Mouse (Mus musculus) frontal cortex, postnatal 14 days (tissue): ENCODE results near the gene Hsd17b11.
"Not testable (repeated sequence)": the region's sequence is repeated elsewhere in the genome, so short reads cannot be mapped to it uniquely, and the experiment has no call there.

Source experiments
- DNase-seq, 2 experiments: peaks; one replicate each; pipeline ENCODE4 v3.0.0; 2022; ENCODE audit warnings: low spot score in 2 of 2

The Hsd17b11 gene

DNA sequence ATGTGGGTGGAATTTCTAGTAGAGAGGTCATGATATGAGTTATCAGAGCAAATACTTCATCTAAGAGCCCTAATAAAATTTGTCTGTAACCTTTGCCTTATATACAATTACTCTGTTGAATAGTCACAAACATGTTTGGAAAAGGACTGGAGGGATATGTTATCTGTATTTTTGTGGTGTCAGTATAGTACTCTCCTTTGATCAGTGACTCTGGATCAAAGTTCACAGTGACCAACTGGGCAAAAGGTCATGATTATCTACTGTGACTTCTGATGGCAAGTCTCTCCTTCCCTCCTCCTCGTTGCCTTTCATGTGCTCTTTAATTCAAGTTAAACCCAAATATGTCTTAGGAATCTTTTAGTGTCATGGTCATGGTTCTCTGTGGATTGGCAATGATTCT is 14.1 kb upstream of the Hsd17b11 start:
- no peak for DNase-seq

DNA sequence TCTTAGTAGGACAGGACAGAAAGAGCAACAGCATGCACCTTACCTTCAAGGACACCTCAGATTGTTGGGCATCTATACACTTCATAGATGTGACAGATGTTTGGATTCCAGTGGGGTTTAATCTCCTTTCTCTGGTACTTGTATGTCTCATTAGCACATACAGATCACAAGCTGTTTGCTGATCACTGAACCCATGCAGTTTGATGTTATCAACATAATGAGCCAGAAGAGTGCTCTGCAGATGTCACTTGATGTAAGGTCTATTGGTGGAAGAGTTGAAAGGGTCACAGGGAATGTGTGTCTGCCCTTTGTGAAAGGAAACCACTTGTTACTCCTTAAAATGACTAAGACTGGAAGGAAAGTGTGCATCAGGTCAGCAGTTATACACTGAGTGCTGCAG is 13.3 kb upstream of the Hsd17b11 start:
- no peak for DNase-seq

DNA sequence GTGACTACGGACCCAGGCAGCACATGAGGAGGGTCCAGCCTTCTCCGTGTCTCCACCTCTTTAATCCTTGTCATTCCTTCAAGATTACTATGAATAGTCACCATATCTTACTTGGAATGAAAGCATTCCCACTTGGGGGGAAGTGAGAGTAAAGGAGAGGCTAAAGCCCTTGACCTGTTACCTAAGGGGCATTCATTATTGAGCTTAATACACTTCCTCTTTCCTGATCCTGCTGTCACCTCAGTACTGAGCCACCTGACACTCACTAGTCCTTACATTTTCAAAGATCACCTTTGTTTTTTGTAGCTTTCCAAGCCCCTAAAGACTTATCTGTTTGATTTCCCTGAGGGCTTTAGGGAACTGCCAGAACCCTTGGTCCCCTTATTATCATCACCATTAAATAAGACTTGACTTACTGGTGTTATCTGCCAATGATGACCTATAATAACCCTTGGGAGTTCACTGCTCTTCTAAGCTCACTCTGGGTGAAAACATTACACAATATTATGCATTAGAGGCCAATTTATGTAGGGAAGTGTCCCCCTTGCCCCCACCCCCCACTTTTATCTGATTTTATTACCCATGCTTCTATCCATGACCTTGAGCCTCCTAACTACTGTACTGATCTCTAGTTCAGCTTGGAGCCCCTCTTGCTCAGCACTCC is 10.8 kb upstream of the Hsd17b11 start:
- no peak for DNase-seq

DNA sequence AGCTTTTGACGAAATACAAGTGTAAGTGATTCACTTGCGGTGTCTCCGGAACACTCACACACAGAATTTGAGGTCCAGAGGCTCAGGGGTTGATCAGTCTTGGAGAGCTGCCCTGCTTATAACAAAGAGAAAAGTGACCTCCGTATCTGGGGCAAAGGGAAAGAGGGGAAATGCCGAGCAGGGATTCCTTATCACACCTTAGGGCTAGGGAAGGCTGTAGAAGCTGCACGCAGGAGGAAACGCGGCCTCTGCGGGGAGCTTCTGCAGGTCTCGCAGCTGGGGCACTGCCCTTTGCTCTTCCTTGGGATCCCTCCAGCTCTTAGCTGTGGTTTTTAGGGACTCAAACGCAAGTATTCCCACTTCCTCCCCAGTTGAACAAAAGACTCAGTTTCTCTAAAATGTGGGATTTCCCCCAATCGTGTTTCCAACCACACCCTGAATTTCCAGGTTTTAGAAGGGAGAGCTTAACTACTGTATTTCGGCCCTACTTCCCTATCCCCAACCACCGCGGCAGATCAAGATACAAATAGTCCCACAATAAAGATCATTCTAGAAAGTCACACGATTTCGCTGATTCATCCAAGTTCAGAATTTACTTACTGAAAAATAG is 3.6 kb upstream of the Hsd17b11 start:
- no peak for DNase-seq

DNA sequence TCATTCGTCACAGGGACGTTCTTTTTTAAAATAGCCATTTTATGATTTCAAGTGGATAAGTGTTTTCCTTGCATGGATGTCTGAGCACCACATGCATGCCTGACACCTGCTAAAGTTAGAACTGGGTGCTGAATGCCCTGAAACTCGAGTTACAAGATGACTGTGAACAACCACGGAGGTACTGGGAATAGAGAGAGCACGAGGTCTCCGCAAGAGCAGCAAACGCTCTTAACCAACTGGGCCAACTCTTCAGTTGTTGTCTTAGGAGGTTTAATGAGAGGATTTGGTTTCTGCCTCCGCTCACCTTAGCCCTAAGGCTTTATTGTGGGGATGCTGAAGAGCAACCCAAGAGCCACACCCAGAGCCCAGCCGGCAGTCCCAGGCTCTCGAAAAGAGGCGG is 3.0 kb upstream of the Hsd17b11 start:
- no peak for DNase-seq

DNA sequence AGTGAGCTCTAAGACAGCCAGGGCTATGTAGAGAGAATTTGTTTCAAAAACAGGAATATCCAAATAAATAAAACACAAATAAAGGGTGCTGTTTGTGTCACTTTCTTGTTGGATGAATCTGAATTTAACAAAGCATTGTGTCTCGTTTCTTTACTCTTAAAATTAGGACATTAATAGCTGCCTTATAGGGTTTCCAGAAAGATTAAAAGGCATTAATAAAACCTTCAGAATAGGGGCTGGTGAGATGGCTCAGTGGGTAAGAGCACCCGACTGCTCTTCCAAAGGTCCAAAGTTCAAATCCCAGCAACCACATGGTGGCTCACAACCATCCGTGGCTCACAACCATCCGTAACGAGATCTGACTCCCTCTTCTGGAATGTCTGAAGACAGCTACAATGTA is 2.5 kb upstream of the Hsd17b11 start:
- not testable (repeated sequence) for DNase-seq

DNA sequence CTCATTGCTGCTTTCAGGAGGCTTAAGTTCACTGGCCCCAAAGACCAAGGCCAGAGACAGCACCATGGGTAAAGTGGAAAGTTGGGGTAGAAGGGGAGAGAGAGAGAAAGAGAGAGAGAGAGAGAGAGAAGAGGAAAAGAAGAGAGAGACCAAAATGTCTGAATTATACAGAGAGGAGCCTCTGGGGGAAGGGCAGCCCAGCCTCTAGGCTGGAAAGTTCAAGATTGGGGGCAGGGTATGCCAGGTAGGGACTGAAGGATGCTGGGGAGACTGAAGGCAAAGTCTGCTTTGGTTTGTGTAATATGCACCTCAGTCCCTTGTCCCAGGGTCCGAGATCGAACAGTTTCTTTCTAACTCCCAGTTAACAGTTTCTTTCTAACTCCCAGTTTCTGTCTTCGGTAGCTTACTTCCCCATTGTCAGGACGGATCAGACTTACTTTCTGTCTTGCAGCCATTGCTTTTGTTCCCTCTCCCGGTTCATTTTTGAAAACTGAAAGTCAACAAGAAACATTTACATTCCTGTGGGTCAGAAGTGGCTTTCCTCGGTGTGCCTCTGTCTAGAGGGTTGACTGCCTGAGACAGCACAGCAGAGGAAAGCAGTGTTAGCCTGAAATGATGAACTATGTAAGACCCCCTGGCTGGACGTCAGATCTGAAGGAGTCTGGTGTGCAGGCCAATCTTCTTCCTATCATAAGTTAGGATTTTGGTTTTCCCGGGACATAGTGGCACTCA is 1.7 kb upstream of the Hsd17b11 start:
- DNase-seq = no peak

DNA sequence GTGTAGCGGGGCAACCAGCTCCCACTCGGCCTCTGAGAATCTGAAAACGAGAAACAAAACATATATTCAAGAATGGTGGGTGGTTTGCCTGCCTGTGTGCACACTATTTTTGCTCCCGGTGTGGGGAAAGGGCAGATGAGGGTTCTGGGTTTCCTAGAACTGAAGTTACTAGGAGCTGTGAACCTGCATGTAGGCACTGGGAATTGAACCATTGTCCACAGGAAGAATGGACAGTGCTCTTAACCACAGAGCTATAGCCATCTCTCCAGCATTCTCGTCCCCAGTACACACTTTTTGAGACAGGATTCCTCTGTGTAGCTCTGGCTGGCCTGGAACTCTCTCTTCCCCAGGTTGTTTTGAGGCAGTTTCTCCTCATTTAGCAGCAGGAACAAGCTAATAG is 839 bp upstream of the Hsd17b11 start:
- DNase-seq = no peak

DNA sequence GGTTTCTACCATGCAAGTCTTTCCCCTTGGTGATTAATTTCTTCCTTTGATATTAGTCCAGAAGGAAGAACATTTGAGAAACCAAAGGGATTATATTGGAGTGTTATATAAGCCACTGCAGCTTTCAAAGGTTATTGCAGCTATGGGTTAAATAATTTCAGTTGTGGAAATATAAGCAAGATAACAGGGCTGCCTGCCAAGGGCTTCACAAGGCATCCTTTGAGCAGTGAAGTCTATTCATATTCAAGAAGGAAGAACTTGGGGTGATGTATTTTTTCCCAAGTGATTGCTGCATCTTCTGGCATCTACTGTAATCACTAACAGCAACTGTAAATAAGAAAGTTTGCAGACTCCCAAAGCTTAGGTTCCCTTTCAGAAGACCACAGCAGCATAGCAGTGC is 10.3 kb downstream of the Hsd17b11 start:
- no peak for DNase-seq

DNA sequence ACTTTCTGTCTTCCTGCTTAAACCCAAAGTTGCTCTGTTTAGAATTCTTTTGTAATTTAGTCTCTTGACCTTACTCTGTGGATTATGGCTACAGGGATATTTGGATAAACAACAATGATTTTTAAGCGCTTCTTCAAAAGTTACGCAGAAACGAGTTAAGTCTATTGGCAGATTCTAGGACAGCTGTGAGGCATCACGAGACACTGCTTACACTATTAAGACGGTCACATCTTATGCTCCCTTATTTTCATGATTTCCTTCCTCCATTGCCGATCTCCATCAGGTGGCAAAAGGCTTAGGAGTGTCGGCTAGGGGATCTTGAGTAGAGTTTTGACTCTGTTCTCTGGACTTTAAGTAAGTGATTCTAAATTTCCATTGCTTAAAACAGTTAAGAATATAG is 11.5 kb downstream of the Hsd17b11 start:
- DNase-seq = no peak

DNA sequence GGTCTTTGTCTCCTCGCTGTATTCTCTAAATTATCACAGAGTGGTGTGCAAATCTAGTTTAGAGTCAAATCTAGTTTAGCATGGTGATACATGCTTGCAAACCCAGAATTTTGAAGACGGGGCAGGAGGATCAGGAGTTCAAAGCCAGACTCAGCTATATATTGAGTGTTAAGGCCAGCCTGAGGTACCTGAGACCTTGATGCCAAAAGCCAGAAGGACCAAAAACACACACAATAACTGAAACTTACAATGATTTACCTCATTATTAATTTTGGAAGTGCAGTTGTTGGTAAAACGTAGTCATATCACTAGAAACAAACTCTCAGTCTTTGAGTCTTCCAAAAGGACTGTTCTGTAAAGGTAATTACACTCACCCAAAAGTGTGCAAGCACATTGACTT is 12.3 kb downstream of the Hsd17b11 start:
- DNase-seq = no peak

DNA sequence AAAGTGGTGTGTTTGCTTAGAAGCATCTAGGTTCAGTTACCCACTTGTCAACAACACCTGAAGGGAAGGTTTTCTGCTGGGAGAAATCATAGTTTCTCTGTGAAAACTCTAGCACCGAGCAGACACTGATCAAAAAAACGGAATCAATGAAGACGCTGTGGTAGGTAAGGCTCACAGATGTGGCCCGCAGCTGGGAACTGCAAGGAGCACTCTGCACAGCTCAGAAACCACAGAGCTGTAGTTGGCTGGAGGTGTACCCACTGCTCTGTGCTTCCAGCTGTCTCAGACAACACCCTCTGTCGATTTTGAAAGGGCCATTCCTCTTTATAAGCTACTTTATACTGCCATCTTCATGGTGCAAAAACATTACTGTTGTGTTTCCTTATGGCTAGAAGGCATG is 13.9 kb downstream of the Hsd17b11 start:
- no peak for DNase-seq

DNA sequence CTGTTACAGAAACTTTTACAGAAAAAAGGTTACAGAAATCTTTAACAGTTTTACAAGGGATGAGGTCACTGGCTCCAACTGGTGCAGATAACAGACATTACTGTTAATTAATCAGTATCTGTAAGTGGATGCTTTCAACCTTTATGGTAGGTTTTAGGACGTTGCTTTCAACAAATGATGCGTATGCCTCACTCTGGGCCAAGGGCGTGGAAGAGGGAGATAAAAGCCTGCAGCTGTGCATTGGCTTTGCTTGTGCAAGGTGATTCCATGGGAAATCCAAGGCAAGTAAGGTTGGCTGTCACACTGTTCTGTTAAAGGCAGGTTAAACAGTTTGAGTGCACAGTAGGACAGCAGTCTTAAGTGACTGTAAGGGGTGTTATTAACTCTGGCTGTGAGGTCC is 14.9 kb downstream of the Hsd17b11 start:
- no peak for DNase-seq

DNA sequence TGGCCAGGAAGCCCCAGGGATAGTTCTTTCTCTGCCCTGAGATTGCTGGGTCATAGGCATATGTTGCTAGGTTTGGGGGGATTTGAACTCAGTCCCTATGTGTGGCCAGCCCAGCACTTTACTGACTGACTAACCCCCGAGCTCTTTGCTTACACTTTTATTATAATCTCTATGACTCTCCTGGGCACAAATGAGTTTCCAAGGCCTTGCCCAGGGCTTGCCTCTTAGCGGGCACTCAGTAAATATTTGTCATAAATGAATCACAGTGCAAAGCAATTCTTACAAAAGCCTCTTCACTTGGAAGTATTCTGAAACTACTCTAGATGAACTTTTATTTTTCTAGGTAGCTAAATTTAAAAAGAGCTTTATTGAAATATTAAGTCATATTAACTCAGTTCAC is 17.8 kb downstream of the Hsd17b11 start:
- no peak for DNase-seq

DNA sequence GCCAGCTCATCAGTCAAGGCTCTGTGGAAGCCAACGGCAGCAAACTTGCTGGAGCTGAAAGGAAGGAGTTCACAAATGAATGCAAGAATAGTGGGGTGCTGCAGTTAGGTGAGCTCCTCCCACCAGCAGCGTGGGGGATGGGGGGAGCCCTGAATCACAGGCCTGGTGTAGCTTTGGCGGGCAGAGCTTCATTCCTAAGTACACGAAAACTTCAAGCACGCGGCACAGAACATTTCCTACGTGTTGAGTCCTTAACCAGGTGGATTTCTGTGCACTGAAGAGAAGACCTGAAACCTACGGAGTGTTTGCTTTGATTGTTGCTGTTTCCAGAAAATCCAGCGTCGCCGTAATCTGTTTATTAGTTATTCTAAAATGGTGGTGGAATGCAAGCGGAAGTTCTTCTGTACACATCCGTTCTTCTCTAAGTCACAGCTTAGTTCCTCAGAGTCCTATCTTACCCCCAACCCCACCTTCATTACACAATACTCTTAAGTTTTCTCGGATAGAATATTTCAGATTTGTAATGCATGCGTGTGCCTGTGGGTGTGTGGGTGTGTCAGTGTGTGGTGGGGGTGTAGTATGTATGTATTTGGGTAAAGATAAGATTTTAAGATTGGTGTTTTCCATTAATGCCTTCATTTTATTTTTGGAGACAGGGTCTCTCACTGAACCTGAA is 18.3 kb downstream of the Hsd17b11 start:
- DNase-seq = no peak

DNA sequence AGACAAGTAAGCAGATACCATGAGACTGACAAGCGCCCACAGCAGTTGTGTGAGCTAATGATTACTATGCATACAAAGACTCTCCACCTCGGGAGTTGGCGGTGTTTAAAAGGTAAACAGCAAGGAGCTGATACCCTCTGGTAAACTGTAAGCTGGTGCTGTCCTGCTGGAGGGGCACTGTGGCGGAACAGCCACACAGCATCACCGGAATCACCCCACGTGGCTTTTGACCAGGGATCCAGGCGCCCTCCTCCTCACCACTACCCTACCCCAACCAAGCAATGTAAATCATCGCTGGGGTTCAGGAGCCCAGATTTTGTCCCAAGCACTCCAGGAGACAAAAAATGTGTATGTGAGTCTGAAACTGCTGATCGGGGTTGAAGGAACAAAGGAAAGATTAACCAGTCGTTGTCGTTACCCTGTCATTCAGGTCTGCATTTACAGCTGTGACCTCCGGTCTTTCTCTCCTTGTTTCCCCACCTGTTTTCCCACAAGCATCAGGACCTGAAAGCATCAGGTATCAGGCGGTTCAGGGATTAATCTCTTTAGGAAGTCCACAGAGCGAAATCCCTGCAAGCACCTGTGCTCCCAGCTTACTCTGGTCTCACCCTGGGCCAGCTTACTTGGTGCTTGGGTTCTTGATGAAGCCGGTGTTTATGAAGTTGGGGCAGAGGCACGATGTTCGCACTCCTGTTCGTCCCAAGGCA is 19.0 kb downstream of the Hsd17b11 start:
- DNase-seq = no peak

DNA sequence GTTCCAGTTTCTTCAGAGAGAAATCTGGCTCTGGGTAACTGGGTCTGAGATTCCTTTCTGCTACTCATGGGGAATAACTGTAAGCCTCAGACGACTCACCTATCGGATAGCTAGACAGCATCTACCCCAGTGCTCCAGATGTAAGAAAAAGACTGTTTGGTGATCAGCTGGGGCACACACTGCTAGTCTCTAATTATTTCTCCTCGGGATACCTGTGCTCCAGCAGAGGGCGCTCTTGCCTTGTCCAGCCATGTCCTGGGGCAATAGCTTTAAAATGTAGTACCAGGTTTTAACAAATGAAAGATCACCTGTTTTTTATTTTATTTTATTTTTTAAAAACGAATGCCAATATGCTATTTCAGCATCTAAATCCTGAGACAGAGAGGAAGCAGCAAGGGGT is 22.0 kb downstream of the Hsd17b11 start:
- peak; percentile 45 to 69 for DNase-seq

DNA sequence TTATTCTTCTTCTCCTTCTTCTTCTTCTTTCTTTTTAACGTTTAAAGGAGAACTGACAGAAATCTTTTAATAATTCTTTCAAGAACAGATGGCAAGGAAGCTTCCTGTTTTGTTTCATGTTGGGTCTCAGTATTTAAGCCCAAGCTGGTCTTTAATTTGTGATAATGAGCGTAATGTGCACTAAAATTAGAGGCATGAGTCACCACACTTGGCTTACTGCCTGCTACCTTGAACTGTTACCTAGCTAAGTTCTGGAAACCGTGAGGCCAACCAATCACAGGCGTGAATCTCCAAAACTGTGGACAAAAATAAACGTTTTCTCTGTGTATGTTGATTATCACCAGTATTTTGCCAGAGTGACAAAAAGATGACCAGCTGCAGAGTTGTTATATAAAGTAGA is 23.0 kb downstream of the Hsd17b11 start:
- no peak for DNase-seq

DNA sequence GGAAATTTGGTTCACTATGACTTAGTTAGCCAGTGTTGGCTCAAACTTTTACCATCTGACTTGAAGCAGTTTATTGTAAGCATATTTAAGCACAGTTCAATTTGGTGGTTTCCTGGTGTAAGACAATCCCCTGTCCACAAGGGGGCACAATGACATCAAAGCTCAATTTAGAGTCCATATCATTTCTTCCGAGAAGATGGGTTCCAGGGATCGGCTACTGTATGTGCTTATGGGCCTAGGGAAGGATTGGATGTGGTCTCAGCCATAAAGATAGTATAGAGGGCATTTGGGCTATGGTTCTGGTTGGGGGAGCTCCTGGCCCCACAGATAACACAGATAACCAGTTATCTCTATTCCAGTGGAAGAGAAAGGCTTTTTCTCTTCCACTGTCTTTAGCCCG is 26.5 kb downstream of the Hsd17b11 start:
- no peak for DNase-seq

DNA sequence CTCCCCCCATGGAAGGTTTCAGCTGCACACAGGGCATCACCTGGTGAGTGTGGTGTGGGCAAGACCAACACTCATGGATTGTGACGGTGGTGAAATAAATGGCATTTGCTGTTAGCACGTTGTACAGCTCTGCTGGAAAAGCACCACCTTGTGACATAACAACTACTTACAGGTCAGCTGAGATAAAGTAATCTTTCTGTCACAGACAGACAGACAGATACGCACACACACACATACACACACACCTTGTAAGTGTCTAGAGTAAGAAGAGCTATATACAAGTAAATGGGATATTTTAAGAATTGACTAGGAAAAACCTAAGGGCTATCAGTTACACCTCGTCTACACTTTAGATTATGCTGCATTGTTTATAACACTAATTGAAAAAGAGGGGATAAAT is 27.1 kb downstream of the Hsd17b11 start:
- no peak for DNase-seq

DNA sequence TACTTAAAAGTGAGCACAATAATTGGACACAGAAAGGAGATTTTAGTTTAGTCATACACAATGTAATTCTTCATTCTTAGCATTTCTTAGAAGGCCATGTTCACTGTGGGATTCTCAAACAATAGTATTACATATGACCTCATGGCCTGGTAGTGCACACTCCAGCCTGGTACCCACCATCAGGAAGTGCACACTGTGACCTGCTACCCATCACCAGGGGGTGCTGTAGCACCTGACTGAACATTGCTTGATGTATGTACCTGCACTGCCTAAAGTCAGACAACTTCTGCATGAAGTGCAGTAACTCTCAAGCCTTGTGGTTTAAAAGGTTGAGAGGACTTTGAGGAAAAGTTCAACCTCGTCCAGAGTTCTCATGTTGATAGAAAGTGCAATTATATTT is 28.1 kb downstream of the Hsd17b11 start:
- DNase-seq = no peak

DNA sequence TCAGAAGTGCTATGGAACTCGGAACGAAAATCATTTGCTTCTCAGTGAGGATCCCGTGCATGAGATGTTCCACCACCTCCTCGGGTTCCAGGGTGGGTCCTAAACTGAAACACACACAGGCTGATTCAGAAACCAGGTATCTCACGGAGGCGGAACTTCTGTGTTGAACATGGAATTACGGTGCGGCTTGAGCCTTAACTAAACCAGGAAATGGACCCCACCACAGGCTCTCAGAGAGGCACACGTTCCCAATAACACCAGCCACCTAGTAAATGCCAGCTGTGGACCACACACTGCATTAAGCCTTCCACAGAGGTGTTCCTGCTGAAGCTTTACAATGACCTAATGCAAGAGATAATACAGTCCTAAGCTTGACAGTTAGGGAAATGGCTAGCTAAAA is 28.9 kb downstream of the Hsd17b11 start:
- no peak for DNase-seq
